Mouse (Mus musculus) MEL (cell line): ENCODE results near the gene Hoxc4.

ENCODE experiments used
- BHLHE40 ChIP-seq: IDR thresholded peaks from 2 replicates; pipeline ENCODE4 v1.6.1; 2012; ENCODE audit warnings: low read depth, mild to moderate bottlenecking, inconsistent platforms, low read length, improper control_type of control experiment, borderline replicate concordance
- CTCF ChIP-seq, 3 experiments: IDR thresholded peaks in 2 of 3; conservative IDR thresholded peaks in 1 of 3; 2 replicates each; pipeline ENCODE4 v1.5.1; 2011 to 2012; ENCODE audit warnings: low read length in 3 of 3, low read depth in 2 of 3, mild to moderate bottlenecking in 2 of 3, improper control_type of control experiment in 1 of 3, inconsistent platforms in 1 of 3, mixed read lengths in 1 of 3, moderate library complexity in 1 of 3; ENCODE audit not compliant: control insufficient read depth in 1 of 3, insufficient read depth in 1 of 3, poor library complexity in 1 of 3, severe bottlenecking in 1 of 3
- JUND ChIP-seq: IDR thresholded peaks from 2 replicates; pipeline ENCODE4 v1.6.1; 2011; ENCODE audit warnings: low read depth, mild to moderate bottlenecking, improper control_type of control experiment, low read length
- MAX ChIP-seq: IDR thresholded peaks from 2 replicates; pipeline ENCODE4 v1.6.1; 2011; ENCODE audit warnings: low read length, improper control_type of control experiment
- USF2 ChIP-seq, 2 experiments: IDR thresholded peaks; 2 replicates each; pipeline ENCODE4 v1.6.1; 2011 to 2012; ENCODE audit warnings: improper control_type of control experiment in 2 of 2, low read length in 2 of 2, borderline replicate concordance in 1 of 2, inconsistent platforms in 1 of 2, low read depth in 1 of 2, mild to moderate bottlenecking in 1 of 2; ENCODE audit not compliant: insufficient read depth in 1 of 2
- ZKSCAN1 ChIP-seq: IDR thresholded peaks from 2 replicates; pipeline ENCODE4 v1.6.1; 2012; ENCODE audit warnings: low read depth, mild to moderate bottlenecking, inconsistent platforms, low read length, improper control_type of control experiment, moderate library complexity
- ZNF384 ChIP-seq: IDR thresholded peaks from 2 replicates; pipeline ENCODE4 v1.6.1; 2012; ENCODE audit warnings: low read depth, mild to moderate bottlenecking, inconsistent platforms, low read length, improper control_type of control experiment

DNA sequence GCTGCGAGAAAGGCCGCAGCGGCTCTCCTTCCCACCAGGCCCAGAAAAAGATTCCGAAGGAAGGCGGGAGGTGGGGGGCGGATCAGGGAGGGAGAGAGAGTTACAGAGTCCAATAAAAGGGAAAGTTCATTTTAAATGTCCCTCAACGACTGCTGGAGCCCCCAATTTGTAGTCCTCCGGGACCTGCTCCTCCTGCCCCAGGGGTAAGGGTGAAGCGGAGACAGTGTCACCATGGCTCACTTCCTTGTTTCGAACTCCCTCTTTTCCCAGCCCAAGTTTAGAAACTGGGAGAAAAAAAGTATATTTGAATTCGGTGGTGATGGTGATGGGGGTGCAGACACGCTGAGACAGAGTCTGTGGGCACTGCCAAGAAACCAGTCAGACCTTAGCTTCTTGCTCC is 21.9 kb downstream of the Hoxc4 start:
- TF ChIP-seq JUND, result no peak
- TF ChIP-seq BHLHE40, result no peak
- TF ChIP-seq USF2 (IDR thresholded peaks at IDR 0.05; ENCODE audit: borderline replicate concordance in 1 of 2, insufficient read depth in 1 of 2, low read depth in 1 of 2, low read length in 2 of 2), result no peak
- no peak for TF ChIP-seq ZNF384
- TF ChIP-seq CTCF (IDR thresholded peaks at IDR 0.05 in 2 of 3, conservative IDR thresholded peaks at IDR 0.05 in 1 of 3; ENCODE audit: control insufficient read depth in 1 of 3, insufficient read depth in 1 of 3, low read depth in 2 of 3, low read length in 3 of 3, poor library complexity in 1 of 3, severe bottlenecking in 1 of 3), result no peak
- no peak for TF ChIP-seq MAX
- TF ChIP-seq ZKSCAN1, result no peak
